Mouse (Mus musculus): ENCODE measurements around the gene Pdlim1. TPM values are rescaled to one million over a fixed set of nuclear protein-coding genes. Genes with fewer than 3 reads are reported as not detected.

The Pdlim1 gene
- polyA plus RNA-seq, 1 experiment from 2014 or later: 76.7 TPM

- Histone ChIP-seq H3K4me1 (ENCODE audit: control insufficient read depth, insufficient read depth, low read length) (no peaks in the 10 kb centered on the region), H3K27ac (ENCODE audit: low read depth, low read length) (no peak overlapping the region), H3K9ac (ENCODE audit: low read length) (no peak overlapping the region), H3K4me3 (ENCODE audit: low read depth, low read length) (no peak overlapping the region), H3K36me3 (ENCODE audit: control insufficient read depth, insufficient read depth, low read length) (no peaks in the 10 kb centered on the region), H3K9me3 (ENCODE audit: control insufficient read depth, low read length) (no peaks in the 10 kb centered on the region), H3K27me3 (ENCODE audit: control insufficient read depth, insufficient read depth, low read length) (no peaks in the 10 kb centered on the region), H3K4me2 (no peak overlapping the region)
- WGBS: 68% methylated on average over 1 of the region's 1 CpGs
- ATAC-seq (ENCODE audit: low FRiP score) (no peak), DNase-seq (ENCODE audit: low spot score, missing footprints) (no peak)
Observed at GRCm38 (mm10) chr19:40294231-40294630, 22.6 kb upstream of the Pdlim1 start.

GRCm38 (mm10) chr19:40293791-40294190 is 22.1 kb upstream of the Pdlim1 start:
- H3K4me2 ChIP-seq: no peak overlapping the region
- H3K27ac ChIP-seq (ENCODE audit: low read depth, low read length): no peak overlapping the region
- H3K4me1 ChIP-seq (ENCODE audit: control insufficient read depth, insufficient read depth, low read length): no peaks in the 10 kb centered on the region
- no peak for ATAC-seq (ENCODE audit: low FRiP score)
- WGBS: 92% methylated on average over 6 of the region's 6 CpGs
- H3K27me3 ChIP-seq (ENCODE audit: control insufficient read depth, insufficient read depth, low read length): no peaks in the 10 kb centered on the region
- no peaks in the 10 kb centered on the region for H3K36me3 ChIP-seq (ENCODE audit: control insufficient read depth, insufficient read depth, low read length)
- no peak overlapping the region for H3K4me3 ChIP-seq (ENCODE audit: low read depth, low read length)
- no peak for DNase-seq (ENCODE audit: low spot score, missing footprints)
- no peaks in the 10 kb centered on the region for H3K9me3 ChIP-seq (ENCODE audit: control insufficient read depth, low read length)
- H3K9ac ChIP-seq (ENCODE audit: low read length): no peak overlapping the region

- DNase-seq (ENCODE audit: low spot score, missing footprints): no peak
- 89% methylated on average over 6 of the region's 6 CpGs for WGBS
- Histone ChIP-seq H3K4me3 (ENCODE audit: low read depth, low read length) (no peak overlapping the region), H3K4me2 (no peak overlapping the region), H3K36me3 (ENCODE audit: control insufficient read depth, insufficient read depth, low read length) (no peaks in the 10 kb centered on the region), H3K27me3 (ENCODE audit: control insufficient read depth, insufficient read depth, low read length) (no peaks in the 10 kb centered on the region), H3K4me1 (ENCODE audit: control insufficient read depth, insufficient read depth, low read length) (no peaks in the 10 kb centered on the region), H3K9ac (ENCODE audit: low read length) (no peak overlapping the region), H3K27ac (ENCODE audit: low read depth, low read length) (no peak overlapping the region), H3K9me3 (ENCODE audit: control insufficient read depth, low read length) (no peaks in the 10 kb centered on the region)
- ATAC-seq (ENCODE audit: low FRiP score): no peak
Observed at GRCm38 (mm10) chr19:40290099-40290724, 18.6 kb upstream of the Pdlim1 start.

GRCm38 (mm10) chr19:40288415-40288814 is 16.8 kb upstream of the Pdlim1 start:
- Histone ChIP-seq H3K36me3 (ENCODE audit: control insufficient read depth, insufficient read depth, low read length) (no peaks in the 10 kb centered on the region), H3K4me1 (ENCODE audit: control insufficient read depth, insufficient read depth, low read length) (no peaks in the 10 kb centered on the region), H3K9ac (ENCODE audit: low read length) (no peak overlapping the region), H3K9me3 (ENCODE audit: control insufficient read depth, low read length) (no peaks in the 10 kb centered on the region), H3K27me3 (ENCODE audit: control insufficient read depth, insufficient read depth, low read length) (no peaks in the 10 kb centered on the region), H3K4me3 (ENCODE audit: low read depth, low read length) (no peak overlapping the region), H3K27ac (ENCODE audit: low read depth, low read length) (no peak overlapping the region), H3K4me2 (no peak overlapping the region)
- ATAC-seq (ENCODE audit: low FRiP score): no peak
- WGBS: 96% methylated on average over 9 of the region's 9 CpGs
- no peak for DNase-seq (ENCODE audit: low spot score, missing footprints)

GRCm38 (mm10) chr19:40284704-40285103 is 13.1 kb upstream of the Pdlim1 start:
- Histone ChIP-seq H3K9ac (ENCODE audit: low read length) (no peak overlapping the region), H3K4me1 (ENCODE audit: control insufficient read depth, insufficient read depth, low read length) (no peaks in the 10 kb centered on the region), H3K9me3 (ENCODE audit: control insufficient read depth, low read length) (peaks cover 3% of the 10 kb centered on the region; the same call in 1 of the 2 replicates), H3K4me2 (no peak overlapping the region), H3K36me3 (ENCODE audit: control insufficient read depth, insufficient read depth, low read length) (no peaks in the 10 kb centered on the region), H3K4me3 (ENCODE audit: low read depth, low read length) (no peak overlapping the region), H3K27ac (ENCODE audit: low read depth, low read length) (no peak overlapping the region), H3K27me3 (ENCODE audit: control insufficient read depth, insufficient read depth, low read length) (no peaks in the 10 kb centered on the region)
- 90% methylated on average over 2 of the region's 2 CpGs for WGBS
- DNase-seq (ENCODE audit: low spot score, missing footprints) (peak; percentile 14), ATAC-seq (ENCODE audit: low FRiP score) (no peak)

GRCm38 (mm10) chr19:40283415-40283814 is 11.8 kb upstream of the Pdlim1 start:
- 66% methylated on average over 2 of the region's 2 CpGs for WGBS
- Histone ChIP-seq H3K9ac (ENCODE audit: low read length) (no peak overlapping the region), H3K27ac (ENCODE audit: low read depth, low read length) (no peak overlapping the region), H3K4me1 (ENCODE audit: control insufficient read depth, insufficient read depth, low read length) (no peaks in the 10 kb centered on the region), H3K4me3 (ENCODE audit: low read depth, low read length) (no peak overlapping the region), H3K4me2 (no peak overlapping the region), H3K9me3 (ENCODE audit: control insufficient read depth, low read length) (peaks cover 3% of the 10 kb centered on the region; the same call in 1 of the 2 replicates), H3K27me3 (ENCODE audit: control insufficient read depth, insufficient read depth, low read length) (no peaks in the 10 kb centered on the region), H3K36me3 (ENCODE audit: control insufficient read depth, insufficient read depth, low read length) (no peaks in the 10 kb centered on the region)
- ATAC-seq (ENCODE audit: low FRiP score): no peak
- DNase-seq (ENCODE audit: low spot score, missing footprints): peak; percentile 80

GRCm38 (mm10) chr19:40278372-40279023 is 6.9 kb upstream of the Pdlim1 start:
- H3K9me3 ChIP-seq (ENCODE audit: control insufficient read depth, low read length): peaks cover 3% of the 10 kb centered on the region; the same call in 1 of the 2 replicates
- no peak for DNase-seq (ENCODE audit: low spot score, missing footprints)
- no peak overlapping the region for H3K4me3 ChIP-seq (ENCODE audit: low read depth, low read length)
- ATAC-seq (ENCODE audit: low FRiP score): no peak
- H3K4me2 ChIP-seq: no peak overlapping the region
- no peaks in the 10 kb centered on the region for H3K4me1 ChIP-seq (ENCODE audit: control insufficient read depth, insufficient read depth, low read length)
- no peak overlapping the region for H3K9ac ChIP-seq (ENCODE audit: low read length)
- no peaks in the 10 kb centered on the region for H3K27me3 ChIP-seq (ENCODE audit: control insufficient read depth, insufficient read depth, low read length)
- WGBS: 86% methylated on average over 8 of the region's 8 CpGs
- H3K36me3 ChIP-seq (ENCODE audit: control insufficient read depth, insufficient read depth, low read length): no peaks in the 10 kb centered on the region
- H3K27ac ChIP-seq (ENCODE audit: low read depth, low read length): no peak overlapping the region

- Histone ChIP-seq H3K4me3 (ENCODE audit: low read depth, low read length) (no peak overlapping the region), H3K9me3 (ENCODE audit: control insufficient read depth, low read length) (peaks cover 3% of the 10 kb centered on the region; the same call in 1 of the 2 replicates), H3K9ac (ENCODE audit: low read length) (no peak overlapping the region), H3K27ac (ENCODE audit: low read depth, low read length) (no peak overlapping the region), H3K36me3 (ENCODE audit: control insufficient read depth, insufficient read depth, low read length) (no peaks in the 10 kb centered on the region), H3K4me1 (ENCODE audit: control insufficient read depth, insufficient read depth, low read length) (peaks cover 3% of the 10 kb centered on the region; the same call in 1 of the 2 replicates), H3K27me3 (ENCODE audit: control insufficient read depth, insufficient read depth, low read length) (peaks cover 4% of the 10 kb centered on the region; the same call in 1 of the 2 replicates), H3K4me2 (no peak overlapping the region)
- peak; percentile 47 for DNase-seq (ENCODE audit: low spot score, missing footprints)
- 89% methylated on average over 8 of the region's 8 CpGs for WGBS
- ATAC-seq (ENCODE audit: low FRiP score): no peak
Observed at GRCm38 (mm10) chr19:40277494-40277893, 5.9 kb upstream of the Pdlim1 start.

- Histone ChIP-seq H3K4me3 (ENCODE audit: low read depth, low read length) (no peak overlapping the region), H3K36me3 (ENCODE audit: control insufficient read depth, insufficient read depth, low read length) (no peaks in the 10 kb centered on the region), H3K4me2 (no peak overlapping the region), H3K27ac (ENCODE audit: low read depth, low read length) (no peak overlapping the region), H3K27me3 (ENCODE audit: control insufficient read depth, insufficient read depth, low read length) (peaks cover 18% of the 10 kb centered on the region), H3K9ac (ENCODE audit: low read length) (no peak overlapping the region), H3K9me3 (ENCODE audit: control insufficient read depth, low read length) (no peaks in the 10 kb centered on the region), H3K4me1 (ENCODE audit: control insufficient read depth, insufficient read depth, low read length) (peaks cover 7% of the 10 kb centered on the region)
- DNase-seq (ENCODE audit: low spot score, missing footprints) (no peak), ATAC-seq (ENCODE audit: low FRiP score) (no peak)
- WGBS: 86% methylated on average over 14 of the region's 14 CpGs
Observed at GRCm38 (mm10) chr19:40275401-40276188, 4.0 kb upstream of the Pdlim1 start.

All from midbrain, embryonic 11.5 days (tissue).